Mouse (Mus musculus) midbrain, embryonic 14.5 days (tissue): ENCODE data around the gene Umod. TPM values are rescaled to one million over a fixed set of nuclear protein-coding genes. Genes with fewer than 3 reads are reported as not detected.
A peak's percentile ranks its signal among the peaks of the same experiment; 100 is the strongest.

Experiments used
- ATAC-seq: fragments of 200-750 bp; cut with Nextera tagmentation; 2 replicates; pipeline ENCODE4 v1.8.0; 2017; ENCODE audit warnings: moderate number of reproducible peaks, moderate library complexity; ENCODE audit not compliant: low FRiP score, low TSS enrichment
- DNase-seq: peaks from one replicate; pipeline ENCODE4 v3.0.0-alpha.2; 2015
- H3K27ac ChIP-seq: fragments of 300-500 bp; sonication (generic); replicated peaks from 2 replicates; pipeline ENCODE4 v1.5.1; 2014; ENCODE audit warnings: mild to moderate bottlenecking, low read depth, low read length, moderate library complexity
- H3K27me3 ChIP-seq: fragments of 300-500 bp; sonication (generic); 2 replicates; pipeline ENCODE4 v1.6.1; 2014; ENCODE audit warnings: low read length, control low read depth, mixed read lengths; ENCODE audit not compliant: control insufficient read depth, insufficient read depth
- H3K36me3 ChIP-seq: fragments of 300-500 bp; sonication (generic); 2 replicates; pipeline ENCODE4 v1.6.1; 2014; ENCODE audit warnings: low read length, control low read depth; ENCODE audit not compliant: control insufficient read depth, insufficient read depth
- H3K4me1 ChIP-seq: fragments of 300-500 bp; sonication (generic); 2 replicates; pipeline ENCODE4 v1.6.1; 2014; ENCODE audit warnings: mild to moderate bottlenecking, antibody characterized with exemption, low read length, control low read depth; ENCODE audit not compliant: control insufficient read depth, insufficient read depth
- H3K4me2 ChIP-seq: fragments of 300-500 bp; sonication (generic); 2 replicates; pipeline ENCODE4 v1.6.1; 2014; ENCODE audit warnings: mild to moderate bottlenecking, low read length, moderate library complexity
- H3K4me3 ChIP-seq: fragments of 300-500 bp; sonication (generic); replicated peaks from 2 replicates; pipeline ENCODE4 v1.5.1; 2014; ENCODE audit warnings: low read depth, low read length
- H3K9ac ChIP-seq: fragments of 300-500 bp; sonication (generic); replicated peaks from 2 replicates; pipeline ENCODE4 v1.6.1; 2014; ENCODE audit warnings: mild to moderate bottlenecking, low read length, moderate library complexity
- H3K9me3 ChIP-seq: fragments of 300-500 bp; sonication (generic); 2 replicates; pipeline ENCODE4 v1.6.1; 2016; ENCODE audit warnings: low read length, control low read depth, mixed read lengths; ENCODE audit not compliant: control insufficient read depth
- WGBS: fragments of 180-500 bp; shearing (Covaris S2); extraction: QIAGEN DNeasy Blood & Tissue Kit; methylation state at CpG from one replicate; pipeline ENCODE4 v1.1.7; 2014; 5-methylcytosine and 5-hydroxymethylcytosine counted together
- polyA plus RNA-seq: library from polyadenylated mRNA; unstranded; fragments of >200 nt; fragmentation: Nextera tagmentation; extraction: Ambion mirVana; gene quantifications from 2 replicates; pipeline ENCODE4 v1.2.1, GENCODE M21; 2014

Umod gene
- polyA plus RNA-seq, 1 experiment from 2014 or later = not detected

- no peak overlapping the region for H3K4me3 ChIP-seq
- H3K27ac ChIP-seq = no peak overlapping the region
- WGBS = 81% methylated on average over 33 of the region's 33 CpGs
- no peaks in the 10 kb centered on the region for H3K27me3 ChIP-seq
- no peaks in the 10 kb centered on the region for H3K4me1 ChIP-seq
- ATAC-seq (no peak), DNase-seq (no peak)
- H3K36me3 ChIP-seq = no peaks in the 10 kb centered on the region
- no peak overlapping the region for H3K9ac ChIP-seq
- H3K4me2 ChIP-seq = no peak overlapping the region
- H3K9me3 ChIP-seq = no peaks in the 10 kb centered on the region
These were observed 2.3 kb downstream of the Umod start for GRCm38 (mm10) chr7:119476500-119477389.

- Histone ChIP-seq H3K9ac (no peak within 1 kb of the TSS), H3K4me3 (no peak within 1 kb of the TSS), H3K27me3 (no peaks in the 10 kb centered on the region), H3K4me2 (no peak within 1 kb of the TSS), H3K36me3 (no peaks in the 10 kb centered on the region), H3K4me1 (no peaks in the 10 kb centered on the region), H3K9me3 (no peaks in the 10 kb centered on the region), H3K27ac (no peak within 1 kb of the TSS)
- ATAC-seq (no peak), DNase-seq (no peak)
- 94% methylated on average over 6 of the region's 6 CpGs for WGBS
These were observed 19.9 kb downstream of the Umod start, which contains the start of gene Gp2 for GRCm38 (mm10) chr7:119459185-119459584. Gp2 (minus strand) TSS chr7:119459285.

DNA sequence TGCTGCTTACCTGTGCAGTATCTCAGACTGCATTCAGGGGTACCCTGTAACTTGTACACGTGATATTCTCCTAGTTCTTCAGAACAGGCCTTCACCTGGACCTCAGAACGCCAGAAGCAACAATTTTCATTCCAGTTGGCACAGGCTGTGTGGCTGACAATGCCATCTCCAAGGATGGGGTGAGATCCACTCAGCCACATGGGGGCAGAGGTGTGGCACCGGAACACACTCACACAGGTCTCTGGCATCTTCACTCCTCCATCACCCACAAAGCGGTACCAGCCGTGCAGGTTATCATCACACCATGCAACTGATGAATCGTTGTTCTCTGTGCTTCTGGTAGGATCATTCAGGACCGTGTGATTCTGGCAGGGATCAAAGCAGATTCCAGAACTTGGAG is 24.9 kb downstream of the Umod start:
- H3K27me3 ChIP-seq = no peaks in the 10 kb centered on the region
- H3K4me3 ChIP-seq = no peak overlapping the region
- H3K9ac ChIP-seq = no peak overlapping the region
- no peaks in the 10 kb centered on the region for H3K36me3 ChIP-seq
- no peaks in the 10 kb centered on the region for H3K9me3 ChIP-seq
- no peak overlapping the region for H3K27ac ChIP-seq
- DNase-seq (no peak), ATAC-seq (no peak)
- H3K4me1 ChIP-seq = no peaks in the 10 kb centered on the region
- 89% methylated on average over 7 of the region's 7 CpGs for WGBS
- no peak overlapping the region for H3K4me2 ChIP-seq

GRCm38 (mm10) chr7:119443849-119444248 is 35.2 kb downstream of the Umod start:
- Histone ChIP-seq H3K27ac (no peak overlapping the region), H3K9ac (no peak overlapping the region), H3K36me3 (no peaks in the 10 kb centered on the region), H3K9me3 (no peaks in the 10 kb centered on the region), H3K4me1 (no peaks in the 10 kb centered on the region), H3K4me2 (no peak overlapping the region), H3K4me3 (no peak overlapping the region), H3K27me3 (no peaks in the 10 kb centered on the region)
- no peak for ATAC-seq
- DNase-seq = peak; percentile 72
- WGBS = 66% methylated on average over 4 of the region's 4 CpGs

GRCm38 (mm10) chr7:119441938-119442337 is 37.1 kb downstream of the Umod start:
- H3K4me3 ChIP-seq = no peak overlapping the region
- H3K9me3 ChIP-seq = no peaks in the 10 kb centered on the region
- no peak overlapping the region for H3K27ac ChIP-seq
- no peaks in the 10 kb centered on the region for H3K27me3 ChIP-seq
- no peak overlapping the region for H3K4me2 ChIP-seq
- no peaks in the 10 kb centered on the region for H3K36me3 ChIP-seq
- WGBS = 86% methylated on average over 1 of the region's 1 CpGs
- ATAC-seq = no peak
- DNase-seq = no peak
- no peak overlapping the region for H3K9ac ChIP-seq
- no peaks in the 10 kb centered on the region for H3K4me1 ChIP-seq

GRCm38 (mm10) chr7:119427180-119427616 is 51.9 kb downstream of the Umod start:
- 7% methylated on average over 6 of the region's 6 CpGs for WGBS

DNA sequence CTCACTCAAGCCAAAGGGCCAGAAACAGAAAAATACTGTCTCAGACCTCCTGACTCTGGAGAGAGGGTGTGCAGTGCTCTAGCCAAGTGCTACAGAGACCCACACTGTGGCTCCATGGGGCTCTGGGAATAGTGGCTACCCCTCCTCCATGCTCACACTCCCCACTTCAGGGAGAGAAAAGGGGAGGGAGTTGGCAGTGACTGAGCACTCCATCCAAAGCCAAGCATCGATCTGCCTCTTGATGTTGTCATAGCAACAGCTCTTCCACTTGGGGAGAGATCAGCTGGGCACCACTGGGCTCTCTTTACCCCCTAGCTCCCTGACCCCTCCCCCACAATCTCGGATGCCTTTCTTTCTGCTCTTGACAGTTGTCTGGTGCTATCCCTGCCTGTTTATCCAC is 58.4 kb downstream of the Umod start:
- Histone ChIP-seq H3K4me3 (no peak overlapping the region), H3K27me3 (no peaks in the 10 kb centered on the region), H3K27ac (0 out of 2 replicates have a peak overlapping the region, but pooled peaks have one; percentile 60), H3K36me3 (no peaks in the 10 kb centered on the region), H3K9me3 (no peaks in the 10 kb centered on the region), H3K9ac (no peak overlapping the region), H3K4me2 (no peak overlapping the region), H3K4me1 (peaks cover 8% of the 10 kb centered on the region)
- WGBS = 3% methylated on average over 2 of the region's 2 CpGs
- ATAC-seq = peak; percentile 58; the same call in 1 of the 2 replicates
- peak; percentile 72 for DNase-seq

More at GRCm38 (mm10) chr7:119427180-119427616, 51.9 kb downstream of the Umod start:
- H3K9me3 ChIP-seq = no peaks in the 10 kb centered on the region
- no peak overlapping the region for H3K27ac ChIP-seq
- no peak overlapping the region for H3K9ac ChIP-seq
- H3K4me1 ChIP-seq = no peaks in the 10 kb centered on the region
- DNase-seq (peak; percentile 91), ATAC-seq (peak; percentile 75; the same call in 1 of the 2 replicates)
- H3K27me3 ChIP-seq = no peaks in the 10 kb centered on the region
- H3K4me2 ChIP-seq = no peak overlapping the region
- H3K36me3 ChIP-seq = no peaks in the 10 kb centered on the region
- no peak overlapping the region for H3K4me3 ChIP-seq

DNA sequence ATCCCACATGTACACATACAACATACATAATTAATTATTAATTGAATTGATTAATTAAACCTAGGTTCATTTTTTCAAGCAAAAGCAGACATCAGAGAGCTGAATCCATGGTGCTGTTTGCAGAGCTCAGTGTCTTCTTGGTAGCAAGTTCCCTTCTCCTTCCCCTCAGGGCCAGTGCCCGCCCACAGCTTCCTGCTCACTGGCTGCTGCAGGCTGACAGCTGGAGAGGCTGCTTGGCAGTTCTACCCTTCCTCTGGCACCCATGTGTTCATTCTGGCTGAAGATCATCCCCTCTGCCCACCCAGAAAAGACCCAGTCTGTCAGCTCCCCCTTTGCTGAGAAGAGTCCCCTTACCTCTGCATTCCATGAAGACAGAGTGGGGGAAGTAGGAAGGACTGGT is 60.6 kb downstream of the Umod start:
- no peaks in the 10 kb centered on the region for H3K27me3 ChIP-seq
- H3K4me2 ChIP-seq = no peak overlapping the region
- H3K9ac ChIP-seq = no peak overlapping the region
- H3K27ac ChIP-seq = no peak overlapping the region
- no peak overlapping the region for H3K4me3 ChIP-seq
- ATAC-seq (no peak), DNase-seq (no peak)
- peaks cover 8% of the 10 kb centered on the region for H3K4me1 ChIP-seq
- no peaks in the 10 kb centered on the region for H3K9me3 ChIP-seq
- no peaks in the 10 kb centered on the region for H3K36me3 ChIP-seq
- 95% methylated on average over 1 of the region's 1 CpGs for WGBS
